Mouse (Mus musculus) hindlimb bud, embryonic 11.5 days (tissue): Measurements from ENCODE around the gene Vps51.
A peak's percentile ranks its signal among the peaks of the same experiment; 100 is the strongest.
"Not testable (repeated sequence)": the region's sequence is repeated elsewhere in the genome, so short reads cannot be mapped to it uniquely, and the experiment has no call there.

Experiments
- DNase-seq: peaks from one replicate; pipeline ENCODE4 v3.0.0-alpha.2; 2012; ENCODE audit warnings: low read depth, low spot score; ENCODE audit errors: extremely low spot score

Vps51 gene

GRCm38 (mm10) chr19:6048681-6049410, 28.2 kb downstream of the Vps51 start:
- DNase-seq: no peak

- DNase-seq: no peak
Observed at GRCm38 (mm10) chr19:6047899-6048166, 29.2 kb downstream of the Vps51 start.

GRCm38 (mm10) chr19:6047154-6047898, 29.7 kb downstream of the Vps51 start:
- no peak for DNase-seq

- DNase-seq: peak; percentile 98
Observed at GRCm38 (mm10) chr19:6046294-6047153, 30.5 kb downstream of the Vps51 start, which contains the start of gene Syvn1. Gene Syvn1 (plus strand): TSS chr19:6046576.

GRCm38 (mm10) chr19:6045366-6046293, 31.4 kb downstream of the Vps51 start:
- no peak for DNase-seq

- DNase-seq: not testable (repeated sequence)
Observed at GRCm38 (mm10) chr19:6044102-6044501, 32.9 kb downstream of the Vps51 start.

GRCm38 (mm10) chr19:6042293-6042692, 34.7 kb downstream of the Vps51 start:
- DNase-seq: no peak

GRCm38 (mm10) chr19:6040002-6040401, 37.0 kb downstream of the Vps51 start:
- no peak for DNase-seq

GRCm38 (mm10) chr19:6038326-6038725, 38.7 kb downstream of the Vps51 start:
- no peak for DNase-seq

GRCm38 (mm10) chr19:6037695-6038094, 39.3 kb downstream of the Vps51 start:
- no peak for DNase-seq

- no peak for DNase-seq
Observed at GRCm38 (mm10) chr19:6035966-6036585, 41.0 kb downstream of the Vps51 start.

- DNase-seq: no peak
Observed at GRCm38 (mm10) chr19:6030520-6031280, 46.3 kb downstream of the Vps51 start.

GRCm38 (mm10) chr19:6029426-6029825, 47.6 kb downstream of the Vps51 start:
- no peak for DNase-seq

GRCm38 (mm10) chr19:6028991-6029390, 48.0 kb downstream of the Vps51 start:
- no peak for DNase-seq

GRCm38 (mm10) chr19:6023930-6024329, 53.1 kb downstream of the Vps51 start:
- DNase-seq: no peak

GRCm38 (mm10) chr19:6023059-6023458, 54.0 kb downstream of the Vps51 start:
- no peak for DNase-seq

GRCm38 (mm10) chr19:6020276-6020675, 56.8 kb downstream of the Vps51 start:
- DNase-seq: no peak

GRCm38 (mm10) chr19:6018142-6019089, 58.6 kb downstream of the Vps51 start:
- DNase-seq: peak; percentile 82
